Mouse (Mus musculus) splenic B cell, adult 2 months (primary cell): ENCODE results near the gene Olfr1457.

Source experiments
- DNase-seq: peaks from one replicate; pipeline ENCODE4 v3.0.0-alpha.2; 2011; ENCODE audit warnings: low read depth, low spot score
- H3K27me3 ChIP-seq: 2 replicates; pipeline ENCODE4 v1.6.1; 2012; ENCODE audit warnings: mild to moderate bottlenecking, low read length, moderate library complexity, mixed read lengths; ENCODE audit not compliant: control insufficient read depth, poor library complexity, insufficient read depth, severe bottlenecking
- H3K36me3 ChIP-seq: 2 replicates; pipeline ENCODE4 v1.6.1; 2012; ENCODE audit warnings: mild to moderate bottlenecking, low read length, moderate library complexity, mixed read lengths; ENCODE audit not compliant: control insufficient read depth, poor library complexity, insufficient read depth, severe bottlenecking

The Olfr1457 gene

GRCm38 (mm10) chr19:13097791-13098190 is at the start of gene Olfr1457:
Gene Olfr1457, minus strand, starts transcription at chr19:13097891.
- Histone ChIP-seq H3K36me3 (no peaks in the 10 kb centered on the region), H3K27me3 (no peaks in the 10 kb centered on the region)
- no peak for DNase-seq

- DNase-seq = no peak
- Histone ChIP-seq H3K36me3 (no peaks in the 10 kb centered on the region), H3K27me3 (no peaks in the 10 kb centered on the region)
Measured at GRCm38 (mm10) chr19:13106675-13107074, 9.0 kb upstream of the Olfr1457 start, which contains the start of gene Olfr1458. Gene Olfr1458, minus strand, starts transcription at chr19:13106775.

- no peak for DNase-seq
- Histone ChIP-seq H3K27me3 (no peaks in the 10 kb centered on the region), H3K36me3 (no peaks in the 10 kb centered on the region)
Measured at GRCm38 (mm10) chr19:13093908-13094307, 3.8 kb downstream of the Olfr1457 start.

GRCm38 (mm10) chr19:13060310-13060709 is 37.4 kb downstream of the Olfr1457 start, which contains the start of gene Olfr1454:
Gene Olfr1454, plus strand, starts transcription at chr19:13060610.
- DNase-seq = no peak
- H3K27me3 ChIP-seq = no peaks in the 10 kb centered on the region

More at GRCm38 (mm10) chr19:13060310-13060709, 37.4 kb downstream of the Olfr1457 start, which contains the start of gene Olfr1454:
- no peaks in the 10 kb centered on the region for H3K36me3 ChIP-seq
